Comparison of ENCODE assay signal across 24 mouse cellular contexts in genomic region chr4:120978221-120978620, GRCm38 (mm10). TPM values are rescaled to one million over a fixed set of nuclear protein-coding genes. Genes with fewer than 3 reads are reported as not detected.
DNase-seq lines count a peak whose midpoint lies in the region; ATAC-seq and TF ChIP-seq lines count a peak whose summit lies in the region.
"Had no signal": no experiment of that assay in that cellular context is flagged by ENCODE, and none has a peak within 500 bp of the region (broad histone marks: within the 10 kb centered on the region; RNA-seq: fewer than 3 reads in every experiment).

No protein-coding gene starts in this region.

- peak; percentile 19 for DNase-seq in lung, postnatal 36 days
- DNase-seq in lung, postnatal 25 days (ENCODE audit: low spot score), result no peak
- DNase-seq in MEL (ENCODE audit: low read depth, low spot score), result peak; percentile 63
- DNase-seq in splenic B cell, adult 2 months (ENCODE audit: low read depth, low spot score), result peak; percentile 62
- DNase-seq in gastrocnemius, adult 2 months, result no peak
- DNase-seq: adrenal gland, postnatal 25 days; cerebellum, adult 9-10 months; gastrocnemius, postnatal 14 days; kidney, postnatal 4 days; layer of hippocampus, adult 9-11 months; lung, adult 2 months; lung, postnatal 4 days; right cerebral cortex, postnatal 25 days; thymus, postnatal 25 days had no signal

- TF ChIP-seq EP300 in MEL (IDR thresholded peaks at IDR 0.05; ENCODE audit: low read depth in 1 of 2, low read length in 2 of 2), result peak in 1 of 2 experiments; percentile 40; a peak in 1 of 4 replicates

- H3K27ac ChIP-seq in MEL (ENCODE audit: control insufficient read depth, low read depth, low read length) (peak overlapping the region; percentile 30), macrophage (peak overlapping the region; percentile 46)
- no peak overlapping the region for H3K27ac ChIP-seq in gastrocnemius, adult 2 months
- H3K27ac ChIP-seq in intestine, postnatal 0 days (ENCODE audit: low read depth, low read length), result no peak overlapping the region
- no peak overlapping the region for H3K27ac ChIP-seq in kidney, embryonic 14.5 days (ENCODE audit: low read depth, low read length)
- H3K27ac ChIP-seq: forebrain, embryonic 13.5 days; heart, embryonic 10.5 days; kidney, embryonic 15.5 days; left cerebral cortex, adult 2 months; limb, embryonic 12.5 days; liver, embryonic 12.5 days had no signal

- H3K4me1 ChIP-seq in MEL (ENCODE audit: control insufficient read depth in 1 of 2, insufficient read depth in 2 of 2, low read length in 2 of 2), result peaks cover 5 to 6% of the 10 kb centered on the region in 2 experiments; a peak in 3 of 4 replicates
- no peaks in the 10 kb centered on the region for H3K4me1 ChIP-seq in intestine, postnatal 0 days (replicated peaks; ENCODE audit: control insufficient read depth, insufficient read depth, low read length)
- no peaks in the 10 kb centered on the region for H3K4me1 ChIP-seq in kidney, embryonic 14.5 days (ENCODE audit: control insufficient read depth, insufficient read depth, low read length)
- H3K4me1 ChIP-seq: forebrain, embryonic 13.5 days; heart, embryonic 10.5 days; kidney, embryonic 15.5 days; limb, embryonic 12.5 days had no signal

- H3K4me2 ChIP-seq in intestine, postnatal 0 days (replicated peaks; ENCODE audit: low read depth), result no peak overlapping the region
- H3K4me2 ChIP-seq in kidney, embryonic 14.5 days (replicated peaks; ENCODE audit: low read depth, low read length), result no peak overlapping the region
- H3K4me2 ChIP-seq: forebrain, embryonic 13.5 days; kidney, embryonic 15.5 days; limb, embryonic 12.5 days; liver, embryonic 12.5 days; midbrain, embryonic 11.5 days had no signal

- TF ChIP-seq RAD21 in MEL (IDR thresholded peaks at IDR 0.05; ENCODE audit: low read depth, low read length), result no peak

- 24% methylated on average over 3 of the region's 3 CpGs for WGBS in macrophage (ENCODE audit: missing documents)
- 87% methylated on average over 3 of the region's 3 CpGs for WGBS in intestine, postnatal 0 days
- WGBS in kidney, embryonic 14.5 days, result 89% methylated on average over 3 of the region's 3 CpGs

- H3K9ac ChIP-seq in MEL (ENCODE audit: control insufficient read depth, low read depth, low read length, poor library complexity, severe bottlenecking), result no peak overlapping the region
- no peak overlapping the region for H3K9ac ChIP-seq in intestine, postnatal 0 days (ENCODE audit: low read depth, low read length)
- H3K9ac ChIP-seq in kidney, embryonic 14.5 days (ENCODE audit: low read depth, low read length), result no peak overlapping the region
- H3K9ac ChIP-seq: forebrain, embryonic 13.5 days; kidney, embryonic 15.5 days; limb, embryonic 12.5 days; liver, embryonic 12.5 days had no signal

- H3K27me3 ChIP-seq in MEL (ENCODE audit: control insufficient read depth in 1 of 2, insufficient read depth in 2 of 2, low read length in 2 of 2), result no peaks in the 10 kb centered on the region
- H3K27me3 ChIP-seq in splenic B cell, adult 2 months (ENCODE audit: control insufficient read depth, insufficient read depth, low read length, poor library complexity, severe bottlenecking), result no peaks in the 10 kb centered on the region
- no peaks in the 10 kb centered on the region for H3K27me3 ChIP-seq in intestine, postnatal 0 days (replicated peaks; ENCODE audit: control insufficient read depth, insufficient read depth, low read length)
- H3K27me3 ChIP-seq in kidney, embryonic 14.5 days (ENCODE audit: control insufficient read depth, insufficient read depth, low read length), result no peaks in the 10 kb centered on the region
- H3K27me3 ChIP-seq: forebrain, embryonic 13.5 days; kidney, embryonic 15.5 days; limb, embryonic 12.5 days; liver, embryonic 12.5 days had no signal

- TF ChIP-seq POLR2A in MEL (IDR thresholded peaks at IDR 0.05; ENCODE audit: control insufficient read depth in 1 of 2, insufficient read depth in 1 of 2, low read depth in 1 of 2, low read length in 2 of 2, poor library complexity in 1 of 2), result no peak

- no peaks in the 10 kb centered on the region for H3K9me3 ChIP-seq in MEL (replicated peaks; ENCODE audit: insufficient read depth, low read length)
- no peaks in the 10 kb centered on the region for H3K9me3 ChIP-seq in intestine, postnatal 0 days (ENCODE audit: control insufficient read depth)
- no peaks in the 10 kb centered on the region for H3K9me3 ChIP-seq in kidney, embryonic 14.5 days (ENCODE audit: control insufficient read depth, low read length)
- H3K9me3 ChIP-seq: forebrain, embryonic 13.5 days; heart, embryonic 10.5 days; kidney, embryonic 15.5 days; limb, embryonic 12.5 days; liver, embryonic 12.5 days had no signal

- TF ChIP-seq CTCF in MEL (IDR thresholded peaks at IDR 0.05 in 2 of 3, conservative IDR thresholded peaks at IDR 0.05 in 1 of 3; ENCODE audit: control insufficient read depth in 1 of 3, insufficient read depth in 1 of 3, low read depth in 2 of 3, low read length in 3 of 3, poor library complexity in 1 of 3, severe bottlenecking in 1 of 3), result no peak
- TF ChIP-seq CTCF in gastrocnemius, adult 2 months (IDR thresholded peaks at IDR 0.05), result no peak
- no peak for TF ChIP-seq CTCF in intestine, postnatal 0 days (IDR thresholded peaks at IDR 0.05; ENCODE audit: low read depth)

- H3K4me3 ChIP-seq in MEL (ENCODE audit: control insufficient read depth in 1 of 2, insufficient read depth in 1 of 2, low read depth in 2 of 2, low read length in 2 of 2) (no peak overlapping the region), macrophage (ENCODE audit: inconsistent target) (no peak overlapping the region)
- no peak overlapping the region for H3K4me3 ChIP-seq in gastrocnemius, adult 2 months
- H3K4me3 ChIP-seq in intestine, postnatal 0 days (ENCODE audit: low read depth, low read length), result no peak overlapping the region
- no peak overlapping the region for H3K4me3 ChIP-seq in kidney, embryonic 14.5 days (ENCODE audit: low read length)
- H3K4me3 ChIP-seq: forebrain, embryonic 13.5 days; heart, embryonic 10.5 days; kidney, embryonic 15.5 days; left cerebral cortex, adult 2 months; limb, embryonic 12.5 days; liver, embryonic 12.5 days had no signal

- H3K79me2 ChIP-seq in MEL (ENCODE audit: control insufficient read depth, insufficient read depth, low read length, poor library complexity), result 0 out of 2 replicates have a peak, but pooled peaks cover 1% of the 10 kb centered on the region
- H3K79me2 ChIP-seq in macrophage (ENCODE audit: inconsistent target), result no peaks in the 10 kb centered on the region; the same call in 1 of the 2 replicates

- H3K36me3 ChIP-seq in MEL (ENCODE audit: control insufficient read depth in 1 of 2, insufficient read depth in 2 of 2, low read length in 2 of 2), result peaks cover 14 to 28% of the 10 kb centered on the region in 2 experiments
- peaks cover 35% of the 10 kb centered on the region for H3K36me3 ChIP-seq in macrophage (ENCODE audit: inconsistent target)
- H3K36me3 ChIP-seq in splenic B cell, adult 2 months (ENCODE audit: control insufficient read depth, insufficient read depth, low read length, poor library complexity, severe bottlenecking), result peaks cover 22% of the 10 kb centered on the region
- H3K36me3 ChIP-seq in intestine, postnatal 0 days (ENCODE audit: control insufficient read depth, insufficient read depth), result peaks cover 37% of the 10 kb centered on the region
- H3K36me3 ChIP-seq in kidney, embryonic 14.5 days (ENCODE audit: control insufficient read depth, insufficient read depth, low read length), result peaks cover 21% of the 10 kb centered on the region; the same call in 1 of the 2 replicates

- no peak for ATAC-seq in intestine, postnatal 0 days
- ATAC-seq in kidney, embryonic 14.5 days (ENCODE audit: low FRiP score, low TSS enrichment), result no peak
- ATAC-seq: forebrain, embryonic 13.5 days; liver, embryonic 12.5 days had no signal

- intact Hi-C loops in gastrocnemius, adult 2 months (cut with DNase I), result no loop called here

RNA-seq across cellular contexts. Expression of gene Zfp69, which starts 26.7 kb away (rescaled TPM):
- total RNA-seq in MEL (2012; rRNA removed), result 1.8 and 2.0 TPM in 2 replicates
- polyA plus RNA-seq in MEL (2012; ENCODE audit: insufficient read depth in 1 of 2, insufficient read length in 2 of 2, low read depth in 1 of 2, low replicate concordance in 2 of 2, missing spikeins in 1 of 2) (1 to 10 TPM in 1 of 2 experiments, not detected in 1; 4.3 TPM), macrophage (2018) (0.46 to 0.93 TPM (median 0.59 TPM) in 3 replicates)
- 10 to 100 TPM in 2 of 26 experiments, 1 to 10 TPM in 23, under 1 TPM in 1; 0.50 to 18.3 (median 3.5) TPM for total RNA-seq in macrophage (2018; cell fraction: chromatin; rRNA removed)
- total RNA-seq in macrophage (2018; cell fraction: cytosol; rRNA removed), result under 1 TPM in 25 of 26 experiments, not detected in 1; 0.10 to 0.90 (median 0.40) TPM
- 1 to 10 TPM in 24 of 26 experiments, under 1 TPM in 2; 0.32 to 9.3 (median 2.2) TPM for total RNA-seq in macrophage (2018; cell fraction: nucleus; rRNA removed)
- total RNA-seq in gastrocnemius, adult 2 months (2021), result under 1 TPM; 0.20 to 0.42 TPM
- 2.2 and 2.6 TPM in 2 replicates for polyA plus RNA-seq in intestine, postnatal 0 days (2015; fragmentation: Nextera tagmentation; extraction: Ambion mirVana)
- polyA plus RNA-seq in kidney, embryonic 14.5 days (2014; fragmentation: Nextera tagmentation; extraction: Ambion mirVana), result 9.0 and 9.9 TPM in 2 replicates

RNA-seq across cellular contexts. Expression of gene Smap2, which starts 38.8 kb away (rescaled TPM):
- total RNA-seq in MEL (2012; rRNA removed), result 33.8 and 36.5 TPM in 2 replicates
- 100 to 1,000 TPM in 1 of 2 experiments, 10 to 100 TPM in 1; 83.5 to 118 TPM for polyA plus RNA-seq in MEL (2012; ENCODE audit: insufficient read depth in 1 of 2, insufficient read length in 2 of 2, low read depth in 1 of 2, low replicate concordance in 2 of 2, missing spikeins in 1 of 2)
- 100 to 1,000 TPM in 3 of 26 experiments, 10 to 100 TPM in 23; 27.4 to 135 (median 65.5) TPM for total RNA-seq in macrophage (2018; cell fraction: chromatin; rRNA removed)
- total RNA-seq in macrophage (2018; cell fraction: cytosol; rRNA removed), result 100 to 1,000 TPM in 10 of 26 experiments, 10 to 100 TPM in 16; 68.1 to 129 (median 92.1) TPM
- total RNA-seq in macrophage (2018; cell fraction: nucleus; rRNA removed), result 100 to 1,000 TPM in 1 of 26 experiments, 10 to 100 TPM in 25; 49.3 to 106 (median 71.6) TPM
- 87.2 to 154 TPM (median 91.9 TPM) in 3 replicates for polyA plus RNA-seq in macrophage (2018)
- 10 to 100 TPM; 10.8 to 18.2 TPM for total RNA-seq in gastrocnemius, adult 2 months (2021)
- 23.2 and 26.0 TPM in 2 replicates for polyA plus RNA-seq in intestine, postnatal 0 days (2015; fragmentation: Nextera tagmentation; extraction: Ambion mirVana)
- 13.5 and 20.2 TPM in 2 replicates for polyA plus RNA-seq in kidney, embryonic 14.5 days (2014; fragmentation: Nextera tagmentation; extraction: Ambion mirVana)

RNA-seq across cellular contexts. Expression of gene Exo5, which starts 53.4 kb away (rescaled TPM):
- 17.8 and 18.1 TPM in 2 replicates for total RNA-seq in MEL (2012; rRNA removed)
- polyA plus RNA-seq in MEL (2012; ENCODE audit: insufficient read depth in 1 of 2, insufficient read length in 2 of 2, low read depth in 1 of 2, low replicate concordance in 2 of 2, missing spikeins in 1 of 2) (10 to 100 TPM in 1 of 2 experiments, not detected in 1; 20.6 TPM), macrophage (2018) (14.3 to 16.1 TPM (median 15.1 TPM) in 3 replicates)
- 10 to 100 TPM in 16 of 26 experiments, 1 to 10 TPM in 10; 1.6 to 23.9 (median 11.9) TPM for total RNA-seq in macrophage (2018; cell fraction: chromatin; rRNA removed)
- 10 to 100 TPM in 24 of 26 experiments, 1 to 10 TPM in 2; 8.6 to 22.3 (median 17.0) TPM for total RNA-seq in macrophage (2018; cell fraction: cytosol; rRNA removed)
- 10 to 100 TPM in 22 of 26 experiments, 1 to 10 TPM in 4; 5.7 to 39.9 (median 15.4) TPM for total RNA-seq in macrophage (2018; cell fraction: nucleus; rRNA removed)
- total RNA-seq in gastrocnemius, adult 2 months (2021), result under 1 TPM; 0.74 to 0.78 TPM
- 12.3 and 12.6 TPM in 2 replicates for polyA plus RNA-seq in intestine, postnatal 0 days (2015; fragmentation: Nextera tagmentation; extraction: Ambion mirVana)
- polyA plus RNA-seq in kidney, embryonic 14.5 days (2014; fragmentation: Nextera tagmentation; extraction: Ambion mirVana), result 25.9 and 29.0 TPM in 2 replicates

Comparison
In these comparisons a context has a peak if more than half of its experiments do, and no peak if none do; other contexts are left out.
1. DNase-seq: peak in lung, postnatal 36 days (single experiment), MEL (single experiment) and splenic B cell, adult 2 months (single experiment); none in lung, postnatal 25 days (single experiment) and gastrocnemius, adult 2 months (single experiment).
2. H3K27ac ChIP-seq: peak in MEL (single experiment) and macrophage (single experiment); none in gastrocnemius, adult 2 months (single experiment), intestine, postnatal 0 days (single experiment) and kidney, embryonic 14.5 days (single experiment).